Mouse (Mus musculus) myocyte (in vitro differentiated cells): ENCODE measurements around the gene Tac2. TPM values are rescaled to one million over a fixed set of nuclear protein-coding genes. Genes with fewer than 3 reads are reported as not detected.
A peak's percentile ranks its signal among the peaks of the same experiment; 100 is the strongest.

Experiments
- H3K27me3 ChIP-seq: one replicate; pipeline ENCODE4 v1.6.1; 2011; ENCODE audit not compliant: control insufficient read depth, insufficient read depth, insufficient read length
- H3K36me3 ChIP-seq: one replicate; pipeline ENCODE4 v1.6.1; 2011; ENCODE audit not compliant: control insufficient read depth, insufficient read depth
- H3K4me2 ChIP-seq: one replicate; pipeline ENCODE4 v1.6.1; 2011; ENCODE audit warnings: low read depth, control low read depth
- H3K4me3 ChIP-seq: one replicate; pipeline ENCODE4 v1.5.1; 2011; ENCODE audit warnings: mild to moderate bottlenecking, control low read depth, moderate library complexity
- H3K79me2 ChIP-seq: one replicate; pipeline ENCODE4 v1.6.1; 2011; ENCODE audit not compliant: control insufficient read depth, insufficient read depth
- H3ac ChIP-seq: one replicate; pipeline ENCODE4 v1.6.1; 2011; ENCODE audit not compliant: control insufficient read depth, insufficient read length
- CEBPB ChIP-seq: IDR thresholded peaks from 2 replicates; pipeline ENCODE4 v1.6.1; 2011; ENCODE audit warnings: mild to moderate bottlenecking, moderate library complexity; ENCODE audit not compliant: poor library complexity, insufficient read depth, severe bottlenecking
- E2F4 ChIP-seq: IDR thresholded peaks from one replicate; pipeline ENCODE4 v1.6.1; 2011; ENCODE audit warnings: mild to moderate bottlenecking, control low read depth, moderate library complexity; ENCODE audit not compliant: insufficient read depth
- MAX ChIP-seq: IDR thresholded peaks from one replicate; pipeline ENCODE4 v1.6.1; 2011; ENCODE audit warnings: low read depth, mild to moderate bottlenecking, control low read depth
- MYOD1 ChIP-seq, 3 experiments: IDR thresholded peaks; one replicate each; pipeline ENCODE4 v1.6.1; 2011; ENCODE audit warnings: control low read depth in 2 of 3, low read depth in 2 of 3, mild to moderate bottlenecking in 2 of 3, moderate library complexity in 1 of 3; ENCODE audit not compliant: insufficient read length in 2 of 3, control insufficient read depth in 1 of 3
- MYOG ChIP-seq, 3 experiments: IDR thresholded peaks; one replicate each; pipeline ENCODE4 v1.6.1; 2011; ENCODE audit warnings: control low read depth in 2 of 3, low read depth in 2 of 3, mild to moderate bottlenecking in 2 of 3; ENCODE audit not compliant: insufficient read length in 2 of 3, control insufficient read depth in 1 of 3, insufficient read depth in 1 of 3
- POLR2A ChIP-seq: IDR thresholded peaks from one replicate; pipeline ENCODE4 v1.6.1; 2011; ENCODE audit warnings: low read depth, mild to moderate bottlenecking, control low read depth, moderate library complexity; ENCODE audit not compliant: insufficient read length
- POLR2AphosphoS2 ChIP-seq: IDR thresholded peaks from one replicate; pipeline ENCODE4 v1.6.1; 2011; ENCODE audit warnings: low read depth, control low read depth; ENCODE audit not compliant: insufficient read length
- REST ChIP-seq: IDR thresholded peaks from one replicate; pipeline ENCODE4 v1.6.1; 2011; ENCODE audit warnings: mild to moderate bottlenecking, control low read depth, moderate library complexity; ENCODE audit not compliant: insufficient read depth, insufficient read length
- SRF ChIP-seq: IDR thresholded peaks from one replicate; pipeline ENCODE4 v1.6.1; 2011; ENCODE audit warnings: low read depth; ENCODE audit not compliant: control insufficient read depth, insufficient read length
- TCF12 ChIP-seq: IDR thresholded peaks from one replicate; pipeline ENCODE4 v1.6.1; 2011; ENCODE audit warnings: mild to moderate bottlenecking, control low read depth; ENCODE audit not compliant: poor library complexity, insufficient read depth, severe bottlenecking
- TCF3 ChIP-seq: IDR thresholded peaks from one replicate; pipeline ENCODE4 v1.6.1; 2011; ENCODE audit warnings: low read depth, control low read depth; ENCODE audit not compliant: insufficient read length
- USF1 ChIP-seq: IDR thresholded peaks from one replicate; pipeline ENCODE4 v1.6.1; 2011; ENCODE audit warnings: low read depth, mild to moderate bottlenecking, control low read depth, moderate library complexity
- polyA plus RNA-seq: library from polyadenylated mRNA; unstranded; fragments of >200 nt; fragmentation: generic; extraction: Trizol; gene quantifications from one replicate; pipeline ENCODE4 v1.2.1, GENCODE M21; 2012; ENCODE audit warnings: missing spikeins

The Tac2 gene
- polyA plus RNA-seq, 1 experiment = 0.18 TPM

DNA sequence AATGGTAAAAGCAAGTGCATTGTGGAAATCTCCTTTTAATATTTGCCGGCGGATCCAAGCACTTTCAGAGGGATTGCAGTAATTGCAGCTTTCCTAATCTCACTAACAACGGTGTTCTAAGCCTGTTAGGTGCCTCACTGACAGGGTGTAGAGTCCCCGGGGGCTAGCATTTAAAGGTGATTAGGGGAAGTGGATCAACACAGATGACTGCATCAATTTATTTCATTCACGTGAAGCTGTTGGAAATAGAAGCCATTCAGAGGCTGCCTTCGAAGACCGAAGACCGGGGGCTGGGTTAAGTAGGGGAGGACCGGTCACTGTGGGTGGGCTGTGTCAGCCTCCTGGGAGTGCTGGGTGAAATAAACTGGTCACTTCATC, 6.6 kb downstream of the Tac2 start:
- TF ChIP-seq TCF3 = no peak
- TF ChIP-seq MYOD1 (IDR thresholded peaks at IDR 0.05; ENCODE audit: control insufficient read depth in 1 of 3, insufficient read length in 2 of 3, low read depth in 2 of 3) = no peak
- TF ChIP-seq MAX = no peak
- no peak for TF ChIP-seq E2F4
- TF ChIP-seq MYOG (IDR thresholded peaks at IDR 0.05; ENCODE audit: control insufficient read depth in 1 of 3, insufficient read depth in 1 of 3, insufficient read length in 2 of 3, low read depth in 2 of 3) = no peak
- no peak for TF ChIP-seq USF1
- no peak for TF ChIP-seq REST
- no peak for TF ChIP-seq POLR2A
- no peak for TF ChIP-seq TCF12
- TF ChIP-seq SRF = no peak
- no peak for TF ChIP-seq POLR2AphosphoS2
- TF ChIP-seq CEBPB = no peak
- no peaks in the 10 kb centered on the region for H3K36me3 ChIP-seq
- no peak overlapping the region for H3ac ChIP-seq
- peaks cover 43% of the 10 kb centered on the region for H3K27me3 ChIP-seq
- H3K79me2 ChIP-seq = no peaks in the 10 kb centered on the region
- H3K4me2 ChIP-seq = peak overlapping the region; percentile 58
- H3K4me3 ChIP-seq = no peak overlapping the region

DNA sequence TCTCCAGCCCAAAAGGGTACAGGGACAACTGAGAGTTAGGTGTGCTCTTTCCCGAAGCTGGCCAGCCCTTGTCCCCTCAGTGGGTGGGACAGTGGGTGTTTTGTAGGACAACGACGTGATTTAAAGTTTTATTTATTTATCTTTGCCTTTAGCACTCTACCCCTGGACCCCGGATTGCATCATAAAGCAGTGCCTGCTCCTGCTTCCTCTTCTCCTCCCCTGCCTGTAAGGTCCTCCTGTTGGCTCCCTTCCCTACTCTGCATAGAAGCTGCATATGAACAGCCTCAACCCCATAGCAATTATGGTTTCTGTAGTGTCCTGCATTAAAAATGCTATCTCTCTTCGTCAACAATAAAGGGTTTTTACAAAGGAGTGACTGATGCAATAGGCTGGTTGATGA, 7.1 kb downstream of the Tac2 start:
- H3K27me3 ChIP-seq = peaks cover 41% of the 10 kb centered on the region
- no peak overlapping the region for H3K4me3 ChIP-seq
- H3K36me3 ChIP-seq = no peaks in the 10 kb centered on the region
- no peaks in the 10 kb centered on the region for H3K79me2 ChIP-seq
- no peak overlapping the region for H3ac ChIP-seq
- TF ChIP-seq MAX (no peak), E2F4 (no peak), MYOD1 (IDR thresholded peaks at IDR 0.05; ENCODE audit: control insufficient read depth in 1 of 3, insufficient read length in 2 of 3, low read depth in 2 of 3) (no peak), CEBPB (peak; percentile 48; the same call in 1 of the 2 replicates)
- H3K4me2 ChIP-seq = peak overlapping the region; percentile 58

DNA sequence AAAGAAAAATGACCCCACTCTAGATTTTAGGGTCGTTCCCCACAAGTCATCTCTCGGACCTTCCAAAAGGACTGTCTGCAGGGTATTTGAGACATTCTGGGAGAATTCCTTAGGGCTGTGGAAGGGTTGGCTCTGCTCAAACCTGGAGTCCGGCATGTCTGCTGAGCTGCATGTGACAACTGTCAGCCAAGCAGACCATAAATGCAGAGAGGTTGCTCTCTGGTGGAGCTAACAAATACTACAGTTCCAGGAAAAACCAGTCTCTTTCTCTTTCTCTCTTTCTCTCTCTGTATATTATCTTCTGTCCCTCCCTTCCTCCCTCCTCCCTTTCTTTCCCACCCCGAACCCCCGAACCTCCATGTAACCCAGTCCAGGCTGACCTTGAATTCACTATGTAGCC, 10.2 kb downstream of the Tac2 start:
- Histone ChIP-seq H3K4me2 (peak overlapping the region; percentile 40), H3ac (no peak overlapping the region), H3K4me3 (no peak overlapping the region), H3K79me2 (no peaks in the 10 kb centered on the region), H3K27me3 (peaks cover 25% of the 10 kb centered on the region), H3K36me3 (no peaks in the 10 kb centered on the region)
- no peak for TF ChIP-seq POLR2AphosphoS2
- TF ChIP-seq MYOG (IDR thresholded peaks at IDR 0.05; ENCODE audit: control insufficient read depth in 1 of 3, insufficient read depth in 1 of 3, insufficient read length in 2 of 3, low read depth in 2 of 3) = no peak
- TF ChIP-seq POLR2A = no peak
- TF ChIP-seq TCF3 = no peak
- TF ChIP-seq MAX = no peak
- no peak for TF ChIP-seq MYOD1 (IDR thresholded peaks at IDR 0.05; ENCODE audit: control insufficient read depth in 1 of 3, insufficient read length in 2 of 3, low read depth in 2 of 3)
- no peak for TF ChIP-seq TCF12
- no peak for TF ChIP-seq CEBPB
- TF ChIP-seq USF1 = no peak
- no peak for TF ChIP-seq REST
- no peak for TF ChIP-seq SRF

DNA sequence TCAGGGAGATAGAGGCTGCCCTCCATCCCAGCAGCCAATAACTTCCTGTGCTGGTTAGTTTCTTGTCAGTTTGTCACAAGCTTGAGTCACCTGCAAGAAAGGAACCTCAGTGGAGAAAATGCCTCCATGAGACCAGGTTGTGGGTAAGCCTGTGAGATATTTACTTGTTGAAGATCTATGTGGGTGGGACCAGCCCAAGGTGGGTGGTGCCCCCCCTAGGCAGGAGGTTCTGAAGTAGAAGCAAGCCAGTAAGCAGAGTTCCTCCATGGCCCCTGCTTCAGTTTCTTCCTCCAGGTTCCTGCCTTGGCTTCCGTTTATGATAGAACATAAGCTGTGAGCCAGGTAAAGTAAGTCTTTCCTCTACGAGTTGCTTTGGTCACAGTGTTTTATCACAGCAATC, 12.0 kb downstream of the Tac2 start:
- Histone ChIP-seq H3K27me3 (peaks cover 15% of the 10 kb centered on the region), H3K4me3 (no peak overlapping the region), H3ac (no peak overlapping the region), H3K4me2 (no peak overlapping the region), H3K36me3 (no peaks in the 10 kb centered on the region), H3K79me2 (peaks cover 13% of the 10 kb centered on the region)
- no peak for TF ChIP-seq POLR2A
- TF ChIP-seq TCF12 = no peak
- no peak for TF ChIP-seq MAX
- TF ChIP-seq REST = no peak
- no peak for TF ChIP-seq TCF3
- no peak for TF ChIP-seq CEBPB
- TF ChIP-seq MYOD1 (IDR thresholded peaks at IDR 0.05; ENCODE audit: control insufficient read depth in 1 of 3, insufficient read length in 2 of 3, low read depth in 2 of 3) = no peak
- TF ChIP-seq E2F4 = no peak
- no peak for TF ChIP-seq SRF
- TF ChIP-seq USF1 = no peak
- no peak for TF ChIP-seq POLR2AphosphoS2
- no peak for TF ChIP-seq MYOG (IDR thresholded peaks at IDR 0.05; ENCODE audit: control insufficient read depth in 1 of 3, insufficient read depth in 1 of 3, insufficient read length in 2 of 3, low read depth in 2 of 3)

DNA sequence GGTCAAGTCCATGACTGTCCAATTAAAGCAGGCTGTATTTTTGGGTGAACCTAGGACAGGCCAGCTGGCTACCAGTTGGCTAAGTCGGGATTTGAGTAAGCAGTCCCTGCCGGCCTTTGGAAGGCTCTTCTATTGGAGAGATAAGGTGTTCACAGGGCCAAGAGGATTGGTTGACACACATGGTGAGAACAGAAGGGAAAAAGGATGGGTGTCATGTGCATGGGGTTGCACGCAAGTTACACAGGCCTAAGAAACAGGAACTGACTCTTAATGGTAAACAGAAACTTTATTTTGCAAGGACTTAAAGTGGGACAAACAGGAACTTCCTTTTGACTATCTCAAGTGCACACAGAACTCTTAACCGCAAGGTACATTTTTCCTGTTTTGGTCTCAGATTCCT, 12.6 kb downstream of the Tac2 start:
- H3K79me2 ChIP-seq = peaks cover 19% of the 10 kb centered on the region
- H3ac ChIP-seq = no peak overlapping the region
- H3K4me2 ChIP-seq = no peak overlapping the region
- H3K36me3 ChIP-seq = no peaks in the 10 kb centered on the region
- TF ChIP-seq CEBPB (no peak), POLR2AphosphoS2 (no peak), TCF3 (no peak), MYOG (IDR thresholded peaks at IDR 0.05; ENCODE audit: control insufficient read depth in 1 of 3, insufficient read depth in 1 of 3, insufficient read length in 2 of 3, low read depth in 2 of 3) (no peak), MAX (no peak), REST (no peak), E2F4 (no peak), USF1 (no peak)
- peaks cover 14% of the 10 kb centered on the region for H3K27me3 ChIP-seq
- no peak overlapping the region for H3K4me3 ChIP-seq
